Mouse (Mus musculus): ENCODE results near the gene Csdc2.

DNA sequence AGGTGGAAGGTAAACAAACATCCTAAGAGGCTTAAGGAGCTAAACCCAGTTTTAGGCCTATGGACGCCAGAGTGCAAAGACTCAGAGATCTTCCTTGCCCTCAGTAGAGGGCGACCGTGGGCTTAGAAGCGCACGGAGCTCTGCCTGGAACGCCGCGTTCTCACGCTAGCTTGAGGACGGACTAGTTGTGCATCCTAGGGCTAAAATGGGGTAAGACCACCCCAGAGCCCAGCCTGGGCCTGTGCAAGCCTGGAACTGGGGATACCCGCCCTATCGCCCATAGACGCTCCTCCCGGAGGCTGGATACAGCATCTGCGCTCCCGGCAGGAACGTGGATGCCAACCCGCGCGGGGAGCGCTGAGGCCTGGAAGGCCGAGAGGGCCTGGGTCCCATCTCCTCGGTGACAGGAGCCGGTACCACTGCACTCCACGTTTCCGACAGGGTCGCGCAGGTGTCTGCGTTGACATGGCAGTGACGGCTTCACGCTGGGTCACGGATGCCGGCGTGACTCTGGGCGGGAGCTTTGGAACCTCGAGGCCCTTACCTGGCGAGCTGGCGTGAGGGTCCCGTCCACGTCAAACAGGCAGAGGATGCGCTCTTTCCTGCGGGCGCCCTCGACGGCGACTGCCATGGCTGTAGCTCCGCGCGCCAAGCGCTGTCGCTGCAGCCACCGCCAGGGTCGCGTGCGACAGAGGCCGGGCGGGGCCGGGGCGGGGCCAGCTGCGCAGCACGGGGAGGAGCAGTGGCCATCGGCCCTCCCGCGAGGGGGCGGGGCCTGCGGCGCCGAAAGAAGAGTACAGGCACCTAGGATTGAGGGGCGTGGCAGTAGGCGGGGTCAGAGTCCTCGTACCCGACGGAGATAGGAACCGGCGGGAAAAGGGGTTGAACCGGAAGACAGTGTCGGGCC, 23.9 kb downstream of the Csdc2 start, which contains the start of gene Pmm1:
- TF ChIP-seq CTCF (IDR thresholded peaks at IDR 0.05; ENCODE audit: control insufficient read depth, insufficient read depth, low read length), result peak; percentile 83
- TF ChIP-seq POLR2A (IDR thresholded peaks at IDR 0.05; ENCODE audit: borderline replicate concordance, control insufficient read depth, low read depth, low read length), result peak; percentile 59; the same call in 1 of the 2 replicates
